In genomic region chr5:64960857-64961391, GRCm38 (mm10) we compare ENCODE assay signal across 13 mouse cellular contexts. TPM values are rescaled to one million over a fixed set of nuclear protein-coding genes. Genes with fewer than 3 reads are reported as not detected.
A peak's percentile ranks its signal among the peaks of the same experiment; 100 is the strongest.
DNase-seq lines count a peak whose midpoint lies in the region; ATAC-seq and TF ChIP-seq lines count a peak whose summit lies in the region.
"Had no signal": no experiment of that assay in that cellular context is flagged by ENCODE, and none has a peak within 500 bp of the region (broad histone marks: within the 10 kb centered on the region; RNA-seq: fewer than 3 reads in every experiment).

No protein-coding gene starts in this region.

- no peak overlapping the region for H3K9ac ChIP-seq in heart, adult 2 months (ENCODE audit: low read depth, low read length)
- H3K9ac ChIP-seq: lung, embryonic 15.5 days; neural tube, embryonic 12.5 days had no signal

- peak; percentile 32 to 43 for DNase-seq in heart, adult 2 months
- no peak for DNase-seq in heart, postnatal 4 days
- peak; percentile 81 for DNase-seq in B cell, adult 2 months
- peak; percentile 69 for DNase-seq in heart, embryonic 10.5 days (ENCODE audit: low spot score)
- DNase-seq in naive thymus-derived CD4-positive, alpha-beta T cell, adult 2 months (ENCODE audit: low read depth), result peak; percentile 80
- no peak for DNase-seq in urinary bladder, postnatal 36 days (ENCODE audit: low spot score in 2 of 2)
- no peak for DNase-seq in urinary bladder, postnatal 4 days (ENCODE audit: low spot score in 2 of 2)
- DNase-seq: cerebellum, adult 9-11 months; right cerebral cortex, postnatal 4 days had no signal

- H3K27ac ChIP-seq in heart, adult 2 months, result no peak overlapping the region
- no peak overlapping the region for H3K27ac ChIP-seq in heart, embryonic 10.5 days
- H3K27ac ChIP-seq: lung, embryonic 15.5 days; neural tube, embryonic 12.5 days had no signal

- no peaks in the 10 kb centered on the region for H3K27me3 ChIP-seq in heart, adult 2 months (ENCODE audit: control insufficient read depth, insufficient read depth, low read length)
- no peaks in the 10 kb centered on the region for H3K27me3 ChIP-seq in heart, embryonic 10.5 days (ENCODE audit: insufficient read depth, poor library complexity, severe bottlenecking)
- H3K27me3 ChIP-seq: lung, embryonic 15.5 days; neural tube, embryonic 12.5 days had no signal

- TF ChIP-seq CTCF in heart, adult 2 months (IDR thresholded peaks at IDR 0.05), result no peak

- TF ChIP-seq POLR2A in heart, adult 2 months (IDR thresholded peaks at IDR 0.05; ENCODE audit: insufficient read depth, low read depth, low read length), result no peak

- H3K79me2 ChIP-seq in heart, adult 2 months (replicated peaks; ENCODE audit: control insufficient read depth, insufficient read depth, low read length), result no peaks in the 10 kb centered on the region

- H3K4me3 ChIP-seq in heart, adult 2 months, result no peak overlapping the region
- H3K4me3 ChIP-seq in heart, embryonic 10.5 days, result no peak overlapping the region
- H3K4me3 ChIP-seq: lung, embryonic 15.5 days; neural tube, embryonic 12.5 days had no signal

- H3K4me1 ChIP-seq in heart, adult 2 months (ENCODE audit: control insufficient read depth, insufficient read depth, low read length), result no peaks in the 10 kb centered on the region
- H3K4me1 ChIP-seq in heart, embryonic 10.5 days, result no peaks in the 10 kb centered on the region
- H3K4me1 ChIP-seq: lung, embryonic 15.5 days; neural tube, embryonic 12.5 days had no signal

- no peak for ATAC-seq in erythroblast, adult 5-6 weeks (replicated peaks; ENCODE audit: low FRiP score, poor library complexity, severe bottlenecking)
- ATAC-seq: intestine, postnatal 0 days had no signal

- no peaks in the 10 kb centered on the region for H3K36me3 ChIP-seq in heart, adult 2 months (ENCODE audit: control insufficient read depth, insufficient read depth, low read length)
- no peaks in the 10 kb centered on the region for H3K36me3 ChIP-seq in heart, embryonic 10.5 days
- H3K36me3 ChIP-seq: lung, embryonic 15.5 days; neural tube, embryonic 12.5 days had no signal

- intact Hi-C loops in heart, adult 2 months (cut with DNase I), result loop anchor here (10.0 kb wide), 1 partner anchor 666 kb away; no protein-coding TSS in a partner anchor

- no peak for TF ChIP-seq EP300 in heart, adult 2 months (IDR thresholded peaks at IDR 0.05; ENCODE audit: insufficient read depth, low read depth, low read length)

- 76% methylated on average over 13 of the region's 13 CpGs for WGBS in heart, adult 2 months
- WGBS in heart, embryonic 10.5 days, result 82% methylated on average over 13 of the region's 13 CpGs

- H3K9me3 ChIP-seq in heart, embryonic 10.5 days, result no peaks in the 10 kb centered on the region
- H3K9me3 ChIP-seq: lung, embryonic 15.5 days; neural tube, embryonic 12.5 days had no signal

RNA-seq across cellular contexts. Expression of gene Tlr6, which starts 1.0 kb away (rescaled TPM):
- total RNA-seq in heart, adult 2 months (2021), result under 1 TPM; 0.52 to 0.96 TPM
- polyA plus RNA-seq in heart, adult 2 months (2012; rRNA removed), result 0.21 and 0.64 TPM in 2 replicates
- total RNA-seq in heart, postnatal 4 days (2021), result 1 to 10 TPM in 1 of 2 experiments, under 1 TPM in 1; 0.72 to 1.4 TPM
- polyA plus RNA-seq in heart, embryonic 10.5 days (2016; fragmentation: Nextera tagmentation; extraction: Ambion mirVana), result 0.29 and 0.34 TPM in 2 replicates
- 1.9 and 2.1 TPM in 2 replicates for total RNA-seq in erythroblast, adult 5-6 weeks (2015; ENCODE audit: low replicate concordance)
- total RNA-seq in erythroblast, adult 5-6 weeks (2017; ENCODE audit: low replicate concordance), result 1.1 TPM in 2 replicates

RNA-seq across cellular contexts. Expression of gene Fam114a1, which starts 8.9 kb away (rescaled TPM):
- 10 to 100 TPM; 13.3 to 16.7 TPM for total RNA-seq in heart, adult 2 months (2021)
- 10.7 and 23.9 TPM in 2 replicates for polyA plus RNA-seq in heart, adult 2 months (2012; rRNA removed)
- 10 to 100 TPM; 35.8 to 37.0 TPM for total RNA-seq in heart, postnatal 4 days (2021)
- 35.3 and 36.2 TPM in 2 replicates for polyA plus RNA-seq in heart, embryonic 10.5 days (2016; fragmentation: Nextera tagmentation; extraction: Ambion mirVana)
- 0.77 and 1.3 TPM in 2 replicates for total RNA-seq in erythroblast, adult 5-6 weeks (2015; ENCODE audit: low replicate concordance)
- 0.34 and 2.8 TPM in 2 replicates for total RNA-seq in erythroblast, adult 5-6 weeks (2017; ENCODE audit: low replicate concordance)

RNA-seq across cellular contexts. Expression of gene Tlr1, which starts 27.6 kb away (rescaled TPM):
- total RNA-seq in heart, adult 2 months (2021), result under 1 TPM; 0.32 to 0.63 TPM
- polyA plus RNA-seq in heart, adult 2 months (2012; rRNA removed), result 1.00 and 1.0 TPM in 2 replicates
- under 1 TPM; 0.32 to 0.36 TPM for total RNA-seq in heart, postnatal 4 days (2021)
- 0.10 and 0.11 TPM in 2 replicates for polyA plus RNA-seq in heart, embryonic 10.5 days (2016; fragmentation: Nextera tagmentation; extraction: Ambion mirVana)
- 0.19 and 2.9 TPM in 2 replicates for total RNA-seq in erythroblast, adult 5-6 weeks (2015; ENCODE audit: low replicate concordance)
- 1.4 and 1.9 TPM in 2 replicates for total RNA-seq in erythroblast, adult 5-6 weeks (2017; ENCODE audit: low replicate concordance)

Comparison
In these comparisons a context has a peak if more than half of its experiments do, and no peak if none do; other contexts are left out.
1. DNase-seq: peak in heart, adult 2 months (2 of 2), B cell, adult 2 months (2 of 2), heart, embryonic 10.5 days (single experiment) and naive thymus-derived CD4-positive, alpha-beta T cell, adult 2 months (single experiment); none in heart, postnatal 4 days (single experiment), urinary bladder, postnatal 36 days (0 of 2) and urinary bladder, postnatal 4 days (0 of 2).